Mouse (Mus musculus) bone marrow macrophage, adult 2 months (primary cell): Measurements from ENCODE around the gene Slc30a1.

Source experiments
- CTCF ChIP-seq: IDR thresholded peaks from 2 replicates; pipeline ENCODE4 v1.5.1; 2012; ENCODE audit warnings: low read depth, mild to moderate bottlenecking, low read length, moderate library complexity
- POLR2A ChIP-seq: IDR thresholded peaks from 2 replicates; pipeline ENCODE4 v1.6.1; 2012; ENCODE audit warnings: mild to moderate bottlenecking, low read depth, low read length, borderline replicate concordance

- TF ChIP-seq CTCF: no peak
- no peak for TF ChIP-seq POLR2A
Measured at GRCm38 (mm10) chr1:191919336-191919735, 12.8 kb downstream of the Slc30a1 start.
